Mouse (Mus musculus) liver, embryonic 11.5 days (tissue): ENCODE results near the gene Srgap2. TPM values are rescaled to one million over a fixed set of nuclear protein-coding genes. Genes with fewer than 3 reads are reported as not detected.

Source experiments
- ATAC-seq: fragments of 200-750 bp; cut with Nextera tagmentation; replicated peaks from 2 replicates; pipeline ENCODE4 v1.8.0; 2017; ENCODE audit warnings: moderate number of reproducible peaks, mild to moderate bottlenecking, moderate TSS enrichment, moderate library complexity; ENCODE audit not compliant: low FRiP score
- DNase-seq: peaks from one replicate; pipeline ENCODE4 v3.0.0-alpha.2; 2017; ENCODE audit warnings: low spot score
- H3K27ac ChIP-seq: fragments of 300-500 bp; sonication (generic); 2 replicates; pipeline ENCODE4 v1.5.1; 2014; ENCODE audit warnings: mild to moderate bottlenecking, low read depth, low read length, control low read depth
- H3K27me3 ChIP-seq: fragments of 300-500 bp; sonication (generic); replicated peaks from 2 replicates; pipeline ENCODE4 v1.6.1; 2014; ENCODE audit warnings: low read length, mixed read lengths; ENCODE audit not compliant: control insufficient read depth, insufficient read depth
- H3K36me3 ChIP-seq: fragments of 300-500 bp; sonication (generic); 2 replicates; pipeline ENCODE4 v1.6.1; 2014; ENCODE audit warnings: mild to moderate bottlenecking, low read length, moderate library complexity, mixed read lengths; ENCODE audit not compliant: control insufficient read depth, insufficient read depth
- H3K4me1 ChIP-seq: fragments of 300-500 bp; sonication (generic); replicated peaks from 2 replicates; pipeline ENCODE4 v1.6.1; 2014; ENCODE audit warnings: low read length, mixed read lengths; ENCODE audit not compliant: control insufficient read depth, insufficient read depth
- H3K4me2 ChIP-seq: fragments of 300-500 bp; sonication (generic); 2 replicates; pipeline ENCODE4 v1.6.1; 2014; ENCODE audit warnings: mild to moderate bottlenecking, control low read depth, moderate library complexity
- H3K4me3 ChIP-seq: fragments of 300-500 bp; sonication (generic); 2 replicates; pipeline ENCODE4 v1.5.1; 2014; ENCODE audit warnings: low read depth, low read length, control low read depth
- H3K9ac ChIP-seq: fragments of 300-500 bp; sonication (generic); 2 replicates; pipeline ENCODE4 v1.6.1; 2014; ENCODE audit warnings: low read depth, low read length, control low read depth
- H3K9me3 ChIP-seq: fragments of 300-500 bp; sonication (generic); 2 replicates; pipeline ENCODE4 v1.6.1; 2016; ENCODE audit warnings: low read length, inconsistent platforms, mixed read lengths; ENCODE audit not compliant: control insufficient read depth
- WGBS: fragments of 180-500 bp; shearing (Covaris S2); extraction: QIAGEN DNeasy Blood & Tissue Kit; methylation state at CpG from one replicate; pipeline ENCODE4 v1.1.7; 2014; 5-methylcytosine and 5-hydroxymethylcytosine counted together
- polyA plus RNA-seq: library from polyadenylated mRNA; unstranded; fragments of >200 nt; fragmentation: Nextera tagmentation; extraction: Ambion mirVana; gene quantifications from 2 replicates; pipeline ENCODE4 v1.2.1, GENCODE M21; 2014

Srgap2 gene
- polyA plus RNA-seq, 1 experiment from 2014 or later: 16.1 TPM

GRCm38 (mm10) chr1:131279456-131279776, 247.7 kb downstream of the Srgap2 start, which contains the start of gene Ikbke:
Gene Ikbke, minus strand, starts transcription at chr1:131279606.
- 45% methylated on average over 4 of the region's 4 CpGs for WGBS
- no peaks in the 10 kb centered on the region for H3K36me3 ChIP-seq
- no peak for ATAC-seq
- H3K4me2 ChIP-seq: peak within 1 kb of the TSS; percentile 49
- H3K4me1 ChIP-seq: peaks cover 7% of the 10 kb centered on the region; the same call in 1 of the 2 replicates
- H3K9ac ChIP-seq: no peak within 1 kb of the TSS
- H3K9me3 ChIP-seq: no peaks in the 10 kb centered on the region
- H3K4me3 ChIP-seq: peak within 1 kb of the TSS; percentile 21; the same call in 1 of the 2 replicates
- no peak for DNase-seq
- no peak within 1 kb of the TSS for H3K27ac ChIP-seq
- H3K27me3 ChIP-seq: no peaks in the 10 kb centered on the region

- H3K9me3 ChIP-seq: no peaks in the 10 kb centered on the region
- H3K4me1 ChIP-seq: peaks cover 7% of the 10 kb centered on the region; the same call in 1 of the 2 replicates
- H3K36me3 ChIP-seq: no peaks in the 10 kb centered on the region
- H3K27ac ChIP-seq: no peak overlapping the region
- WGBS: 49% methylated on average over 8 of the region's 8 CpGs
- no peak overlapping the region for H3K9ac ChIP-seq
- peak overlapping the region; percentile 49 for H3K4me2 ChIP-seq
- ATAC-seq: no peak
- peak overlapping the region; percentile 21; the same call in 1 of the 2 replicates for H3K4me3 ChIP-seq
- DNase-seq: no peak
- H3K27me3 ChIP-seq: no peaks in the 10 kb centered on the region
Measured at GRCm38 (mm10) chr1:131278606-131279455, 248.3 kb downstream of the Srgap2 start.

- H3K4me1 ChIP-seq: peaks cover 7% of the 10 kb centered on the region; the same call in 1 of the 2 replicates
- no peak for DNase-seq
- H3K27me3 ChIP-seq: no peaks in the 10 kb centered on the region
- H3K4me3 ChIP-seq: no peak overlapping the region
- H3K9ac ChIP-seq: no peak overlapping the region
- H3K36me3 ChIP-seq: no peaks in the 10 kb centered on the region
- H3K27ac ChIP-seq: peak overlapping the region; percentile 13; the same call in 1 of the 2 replicates
- ATAC-seq: 0 out of 2 replicates have a peak, but pooled peaks have one; percentile 37
- no peaks in the 10 kb centered on the region for H3K9me3 ChIP-seq
- peak overlapping the region; percentile 39 for H3K4me2 ChIP-seq
Measured at GRCm38 (mm10) chr1:131276831-131277230, 250.3 kb downstream of the Srgap2 start.

- Histone ChIP-seq H3K27ac (no peak overlapping the region), H3K4me1 (peaks cover 7% of the 10 kb centered on the region; the same call in 1 of the 2 replicates), H3K9ac (peak overlapping the region; percentile 1; the same call in 1 of the 2 replicates), H3K36me3 (no peaks in the 10 kb centered on the region), H3K4me2 (peak overlapping the region; percentile 44), H3K27me3 (no peaks in the 10 kb centered on the region), H3K9me3 (no peaks in the 10 kb centered on the region), H3K4me3 (0 out of 2 replicates have a peak overlapping the region, but pooled peaks have one; percentile 10)
- WGBS: 56% methylated on average over 14 of the region's 14 CpGs
- no peak for ATAC-seq
- no peak for DNase-seq
Measured at GRCm38 (mm10) chr1:131275577-131275976, 251.6 kb downstream of the Srgap2 start.

GRCm38 (mm10) chr1:131274725-131275539, 252.2 kb downstream of the Srgap2 start:
- Histone ChIP-seq H3K27me3 (no peaks in the 10 kb centered on the region), H3K9me3 (no peaks in the 10 kb centered on the region), H3K27ac (peak overlapping the region; percentile 48; the same call in 1 of the 2 replicates), H3K4me3 (no peak overlapping the region), H3K4me1 (peaks cover 7% of the 10 kb centered on the region; the same call in 1 of the 2 replicates), H3K36me3 (no peaks in the 10 kb centered on the region), H3K4me2 (peak overlapping the region; percentile 44), H3K9ac (no peak overlapping the region)
- DNase-seq: no peak
- peak; percentile 53 for ATAC-seq
- 29% methylated on average over 22 of the region's 22 CpGs for WGBS

- Histone ChIP-seq H3K4me3 (no peak overlapping the region), H3K9me3 (no peaks in the 10 kb centered on the region), H3K36me3 (no peaks in the 10 kb centered on the region), H3K27ac (no peak overlapping the region), H3K27me3 (peaks cover 5% of the 10 kb centered on the region; the same call in 1 of the 2 replicates), H3K4me2 (no peak overlapping the region), H3K4me1 (no peaks in the 10 kb centered on the region), H3K9ac (no peak overlapping the region)
- ATAC-seq (0 out of 2 replicates have a peak, but pooled peaks have one; percentile 10), DNase-seq (peak; percentile 53)
- WGBS: 33% methylated on average over 22 of the region's 22 CpGs
Measured at GRCm38 (mm10) chr1:131269797-131270578, 257.2 kb downstream of the Srgap2 start.

GRCm38 (mm10) chr1:131268776-131269175, 258.4 kb downstream of the Srgap2 start:
- Histone ChIP-seq H3K36me3 (no peaks in the 10 kb centered on the region), H3K27ac (no peak overlapping the region), H3K4me3 (no peak overlapping the region), H3K27me3 (peaks cover 5% of the 10 kb centered on the region; the same call in 1 of the 2 replicates), H3K4me1 (no peaks in the 10 kb centered on the region), H3K9ac (no peak overlapping the region), H3K9me3 (no peaks in the 10 kb centered on the region), H3K4me2 (no peak overlapping the region)
- ATAC-seq (no peak), DNase-seq (no peak)
- 79% methylated on average over 10 of the region's 10 CpGs for WGBS

GRCm38 (mm10) chr1:131263905-131264304, 263.2 kb downstream of the Srgap2 start:
- H3K36me3 ChIP-seq: no peaks in the 10 kb centered on the region
- H3K27me3 ChIP-seq: peaks cover 2% of the 10 kb centered on the region; the same call in 1 of the 2 replicates
- H3K4me2 ChIP-seq: no peak overlapping the region
- no peaks in the 10 kb centered on the region for H3K9me3 ChIP-seq
- no peak overlapping the region for H3K4me3 ChIP-seq
- no peak overlapping the region for H3K27ac ChIP-seq
- ATAC-seq (no peak), DNase-seq (no peak)
- WGBS: 67% methylated on average over 12 of the region's 12 CpGs
- no peaks in the 10 kb centered on the region for H3K4me1 ChIP-seq
- no peak overlapping the region for H3K9ac ChIP-seq
